Mouse (Mus musculus): ENCODE data around the gene Zdhhc14.

- TF ChIP-seq CTCF (IDR thresholded peaks at IDR 0.05; ENCODE audit: low read depth): no peak
- no peak for TF ChIP-seq EP300 (optimal IDR thresholded peaks at IDR 0.05)
These were observed 6.6 kb downstream of the Zdhhc14 start for GRCm38 (mm10) chr17:5498996-5499395.
